Mouse (Mus musculus) bone marrow macrophage, adult 2 months (primary cell): ENCODE measurements around the gene Wdr54.

ENCODE experiments used
- CTCF ChIP-seq: IDR thresholded peaks from 2 replicates; pipeline ENCODE4 v1.5.1; 2012; ENCODE audit warnings: low read depth, mild to moderate bottlenecking, low read length, moderate library complexity
- POLR2A ChIP-seq: IDR thresholded peaks from 2 replicates; pipeline ENCODE4 v1.6.1; 2012; ENCODE audit warnings: mild to moderate bottlenecking, low read depth, low read length, borderline replicate concordance

GRCm38 (mm10) chr6:83203320-83203719 is 47.1 kb upstream of the Wdr54 start:
- TF ChIP-seq CTCF (no peak), POLR2A (no peak)
